Mouse (Mus musculus): ENCODE results near the gene 4833420G17Rik.
"Not testable (repeated sequence)": the region's sequence is repeated elsewhere in the genome, so short reads cannot be mapped to it uniquely, and the experiment has no call there.

4833420G17Rik gene

GRCm38 (mm10) chr13:119462596-119463560 lies at the start of gene 4833420G17Rik:
4833420G17Rik (plus strand) TSS chr13:119462768.
- DNase-seq (ENCODE audit: low spot score) = peak; percentile 95

- DNase-seq (ENCODE audit: low spot score) = no peak
Observed at GRCm38 (mm10) chr13:119413026-119413425, 49.5 kb upstream of the 4833420G17Rik start.

GRCm38 (mm10) chr13:119418479-119418878 lies 44.1 kb upstream of the 4833420G17Rik start:
- no peak for DNase-seq (ENCODE audit: low spot score)

GRCm38 (mm10) chr13:119430164-119430563 lies 32.4 kb upstream of the 4833420G17Rik start:
- peak; percentile 40 for DNase-seq (ENCODE audit: low spot score)

- no peak for DNase-seq (ENCODE audit: low spot score)
Observed at GRCm38 (mm10) chr13:119432041-119432440, 30.5 kb upstream of the 4833420G17Rik start.

- DNase-seq (ENCODE audit: low spot score) = no peak
Observed at GRCm38 (mm10) chr13:119434359-119434758, 28.2 kb upstream of the 4833420G17Rik start.

GRCm38 (mm10) chr13:119442244-119442643 lies 20.3 kb upstream of the 4833420G17Rik start:
- DNase-seq (ENCODE audit: low spot score) = no peak

- DNase-seq (ENCODE audit: low spot score) = no peak
Observed at GRCm38 (mm10) chr13:119453563-119453962, 9.0 kb upstream of the 4833420G17Rik start.

GRCm38 (mm10) chr13:119455082-119455481 lies 7.5 kb upstream of the 4833420G17Rik start:
- no peak for DNase-seq (ENCODE audit: low spot score)

- DNase-seq (ENCODE audit: low spot score) = no peak
Observed at GRCm38 (mm10) chr13:119456342-119456741, 6.2 kb upstream of the 4833420G17Rik start.

- peak; percentile 3 for DNase-seq (ENCODE audit: low spot score)
Observed at GRCm38 (mm10) chr13:119461900-119462595, 520 bp upstream of the 4833420G17Rik start.

GRCm38 (mm10) chr13:119476631-119477030 lies 14.1 kb downstream of the 4833420G17Rik start:
- DNase-seq (ENCODE audit: low spot score) = peak; percentile 10

- DNase-seq (ENCODE audit: low spot score) = no peak
Observed at GRCm38 (mm10) chr13:119477789-119478188, 15.2 kb downstream of the 4833420G17Rik start.

GRCm38 (mm10) chr13:119487354-119487753 lies 24.8 kb downstream of the 4833420G17Rik start:
- peak; percentile 33 for DNase-seq (ENCODE audit: low spot score)

- DNase-seq (ENCODE audit: low spot score) = peak; percentile 96
Observed at GRCm38 (mm10) chr13:119487880-119488580, 25.5 kb downstream of the 4833420G17Rik start, which contains the start of the genes Tmem267 and 3110070M22Rik. Tmem267 (plus strand) TSS chr13:119488039. 3110070M22Rik (minus strand) TSS chr13:119488383.

GRCm38 (mm10) chr13:119492083-119492482 lies 29.5 kb downstream of the 4833420G17Rik start:
- DNase-seq (ENCODE audit: low spot score) = not testable (repeated sequence)

- DNase-seq (ENCODE audit: low spot score) = not testable (repeated sequence)
Observed at GRCm38 (mm10) chr13:119494938-119495337, 32.4 kb downstream of the 4833420G17Rik start.
